Mouse (Mus musculus) hindbrain, embryonic 11.5 days (tissue): ENCODE data around the gene Ten1. TPM values are rescaled to one million over a fixed set of nuclear protein-coding genes. Genes with fewer than 3 reads are reported as not detected.

Experiments used
- ATAC-seq: fragments of 200-750 bp; cut with Nextera tagmentation; 2 replicates; pipeline ENCODE4 v1.8.0; 2017; ENCODE audit warnings: mild to moderate bottlenecking, moderate TSS enrichment, moderate library complexity; ENCODE audit not compliant: low FRiP score
- DNase-seq: peaks from one replicate; pipeline ENCODE4 v3.0.0-alpha.2; 2015; ENCODE audit warnings: low spot score
- H3K27ac ChIP-seq: fragments of 300-500 bp; sonication (generic); 2 replicates; pipeline ENCODE4 v1.5.1; 2014; ENCODE audit warnings: mild to moderate bottlenecking, low read depth, low read length
- H3K27me3 ChIP-seq: fragments of 300-500 bp; sonication (generic); 2 replicates; pipeline ENCODE4 v1.6.1; 2014; ENCODE audit warnings: mild to moderate bottlenecking, low read length, moderate library complexity, mixed read lengths; ENCODE audit not compliant: control insufficient read depth, insufficient read depth
- H3K36me3 ChIP-seq: fragments of 300-500 bp; sonication (generic); 2 replicates; pipeline ENCODE4 v1.6.1; 2014; ENCODE audit warnings: mild to moderate bottlenecking, low read length, moderate library complexity, mixed read lengths; ENCODE audit not compliant: control insufficient read depth, insufficient read depth
- H3K4me1 ChIP-seq: fragments of 300-500 bp; sonication (generic); replicated peaks from 2 replicates; pipeline ENCODE4 v1.6.1; 2014; ENCODE audit warnings: low read length, mixed read lengths; ENCODE audit not compliant: control insufficient read depth, insufficient read depth
- H3K4me2 ChIP-seq: fragments of 300-500 bp; sonication (generic); replicated peaks from 2 replicates; pipeline ENCODE4 v1.6.1; 2014; ENCODE audit warnings: mild to moderate bottlenecking, low read depth, low read length
- H3K4me3 ChIP-seq: fragments of 300-500 bp; sonication (generic); 2 replicates; pipeline ENCODE4 v1.5.1; 2014; ENCODE audit warnings: low read depth, low read length
- H3K9ac ChIP-seq: fragments of 300-500 bp; sonication (generic); 2 replicates; pipeline ENCODE4 v1.6.1; 2014; ENCODE audit warnings: low read depth, low read length
- H3K9me3 ChIP-seq: fragments of 300-500 bp; sonication (generic); 2 replicates; pipeline ENCODE4 v1.6.1; 2016; ENCODE audit warnings: low read length; ENCODE audit not compliant: control insufficient read depth
- WGBS: fragments of 180-500 bp; shearing (Covaris S2); extraction: QIAGEN DNeasy Blood & Tissue Kit; methylation state at CpG from one replicate; pipeline ENCODE4 v1.1.7; 2014; 5-methylcytosine and 5-hydroxymethylcytosine counted together
- polyA plus RNA-seq: library from polyadenylated mRNA; unstranded; fragments of >200 nt; fragmentation: Nextera tagmentation; extraction: Ambion mirVana; gene quantifications from 2 replicates; pipeline ENCODE4 v1.2.1, GENCODE M21; 2014

The Ten1 gene
- polyA plus RNA-seq, 1 experiment from 2014 or later, result 60.7 TPM

DNA sequence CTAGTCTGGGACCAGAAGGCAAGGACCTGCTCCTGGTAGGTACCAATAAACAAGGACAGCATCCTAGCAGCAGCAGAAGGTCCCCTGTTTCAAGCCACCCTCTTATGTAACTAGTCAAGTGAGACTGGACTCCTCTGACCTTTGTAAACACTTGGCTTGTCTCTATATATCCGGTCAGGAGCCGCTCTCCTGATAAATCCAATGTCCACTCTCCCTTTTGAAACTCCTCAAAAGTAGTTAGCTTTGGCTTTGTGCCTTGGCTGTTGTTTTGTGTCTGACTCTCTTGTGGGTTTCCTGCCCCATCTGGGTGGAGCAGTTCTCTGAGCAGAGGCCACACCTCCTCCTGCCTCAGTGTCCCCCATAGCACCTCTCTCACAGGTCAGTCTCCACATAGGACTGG lies 19.6 kb downstream of the Ten1 start:
- 89% methylated on average over 2 of the region's 2 CpGs for WGBS
- H3K4me2 ChIP-seq, result no peak overlapping the region
- 0 out of 2 replicates have a peak, but pooled peaks cover 2% of the 10 kb centered on the region for H3K4me1 ChIP-seq
- DNase-seq (no peak), ATAC-seq (no peak)
- 0 out of 2 replicates have a peak, but pooled peaks cover 4% of the 10 kb centered on the region for H3K9me3 ChIP-seq
- H3K27ac ChIP-seq, result no peak overlapping the region
- H3K9ac ChIP-seq, result no peak overlapping the region
- no peaks in the 10 kb centered on the region for H3K36me3 ChIP-seq
- H3K27me3 ChIP-seq, result peaks cover 27% of the 10 kb centered on the region
- no peak overlapping the region for H3K4me3 ChIP-seq

GRCm38 (mm10) chr11:116218737-116219400 lies 20.2 kb downstream of the Ten1 start:
- Histone ChIP-seq H3K4me2 (no peak overlapping the region), H3K4me1 (0 out of 2 replicates have a peak, but pooled peaks cover 2% of the 10 kb centered on the region), H3K36me3 (no peaks in the 10 kb centered on the region), H3K27me3 (peaks cover 33% of the 10 kb centered on the region), H3K4me3 (no peak overlapping the region), H3K27ac (no peak overlapping the region), H3K9me3 (0 out of 2 replicates have a peak, but pooled peaks cover 4% of the 10 kb centered on the region), H3K9ac (no peak overlapping the region)
- DNase-seq (peak; percentile 34), ATAC-seq (no peak)
- WGBS, result 72% methylated on average over 7 of the region's 7 CpGs

- no peak overlapping the region for H3K9ac ChIP-seq
- DNase-seq (peak; percentile 79), ATAC-seq (no peak)
- WGBS, result 15% methylated on average over 4 of the region's 4 CpGs
- peaks cover 38% of the 10 kb centered on the region for H3K27me3 ChIP-seq
- no peak overlapping the region for H3K4me3 ChIP-seq
- H3K4me1 ChIP-seq, result 0 out of 2 replicates have a peak, but pooled peaks cover 2% of the 10 kb centered on the region
- no peaks in the 10 kb centered on the region for H3K36me3 ChIP-seq
- H3K9me3 ChIP-seq, result 0 out of 2 replicates have a peak, but pooled peaks cover 4% of the 10 kb centered on the region
- H3K27ac ChIP-seq, result no peak overlapping the region
- no peak overlapping the region for H3K4me2 ChIP-seq
Observed at GRCm38 (mm10) chr11:116219885-116220284, 21.2 kb downstream of the Ten1 start.

DNA sequence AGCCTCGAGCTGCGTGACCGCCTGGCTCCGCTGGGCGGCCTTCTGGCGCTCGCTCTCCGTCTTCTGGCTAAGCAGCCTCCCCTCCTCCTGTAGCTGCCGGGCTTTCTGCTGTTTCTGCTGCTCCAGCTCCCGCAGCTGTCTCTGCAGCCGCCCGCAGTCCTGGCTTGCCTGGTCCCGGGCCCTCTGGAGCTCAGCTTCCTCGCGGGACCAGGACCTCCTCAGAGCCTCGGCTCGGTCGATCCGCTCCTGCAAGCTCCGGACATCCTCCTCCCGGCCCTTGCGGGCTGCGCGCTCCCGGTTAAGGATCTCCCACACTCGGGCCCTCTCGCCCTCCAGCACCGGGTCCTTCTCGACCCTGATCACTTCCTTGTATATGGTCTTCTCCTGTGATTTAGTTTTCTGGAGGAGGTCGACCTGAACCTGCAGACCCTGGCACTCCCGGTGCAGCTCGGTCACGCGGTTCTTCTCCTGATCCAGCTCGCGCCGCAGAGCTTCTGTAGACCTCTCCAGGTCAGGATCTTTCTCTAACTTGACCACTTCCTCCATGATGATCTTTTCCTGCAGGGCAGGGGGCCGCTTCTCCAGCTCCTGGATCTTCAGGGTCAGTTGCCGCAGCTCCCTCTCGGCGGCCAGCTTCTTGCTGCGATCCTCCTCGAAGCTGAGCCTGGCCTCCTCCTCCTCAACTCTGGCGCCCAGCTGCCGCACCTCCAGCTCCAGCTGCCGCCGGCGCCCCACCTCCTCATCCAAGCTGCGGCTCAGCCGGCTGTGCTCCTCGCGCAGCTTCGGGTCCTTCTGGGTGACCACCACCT lies 23.5 kb downstream of the Ten1 start:
- Histone ChIP-seq H3K27ac (no peak overlapping the region), H3K4me2 (peak overlapping the region; percentile 51), H3K4me1 (0 out of 2 replicates have a peak, but pooled peaks cover 2% of the 10 kb centered on the region), H3K27me3 (peaks cover 41% of the 10 kb centered on the region), H3K9ac (no peak overlapping the region), H3K9me3 (0 out of 2 replicates have a peak, but pooled peaks cover 4% of the 10 kb centered on the region), H3K4me3 (peak overlapping the region; percentile 29), H3K36me3 (no peaks in the 10 kb centered on the region)
- DNase-seq (peak; percentile 53), ATAC-seq (no peak)
- 12% methylated on average over 53 of the region's 53 CpGs for WGBS

- WGBS, result 16% methylated on average over 23 of the region's 23 CpGs
- Histone ChIP-seq H3K27me3 (peaks cover 41% of the 10 kb centered on the region), H3K4me1 (0 out of 2 replicates have a peak, but pooled peaks cover 2% of the 10 kb centered on the region), H3K4me3 (peak overlapping the region; percentile 29), H3K36me3 (no peaks in the 10 kb centered on the region), H3K9me3 (0 out of 2 replicates have a peak, but pooled peaks cover 4% of the 10 kb centered on the region), H3K4me2 (peak overlapping the region; percentile 51), H3K9ac (no peak overlapping the region), H3K27ac (no peak overlapping the region)
- no peak for ATAC-seq
- no peak for DNase-seq
Observed at GRCm38 (mm10) chr11:116222740-116223059, 24.0 kb downstream of the Ten1 start.

GRCm38 (mm10) chr11:116226414-116226813 lies 27.8 kb downstream of the Ten1 start:
- DNase-seq, result peak; percentile 88

GRCm38 (mm10) chr11:116228699-116229098 lies 30.0 kb downstream of the Ten1 start:
- 83% methylated on average over 4 of the region's 4 CpGs for WGBS
- H3K9ac ChIP-seq, result no peak overlapping the region
- DNase-seq (no peak), ATAC-seq (no peak)
- 0 out of 2 replicates have a peak, but pooled peaks cover 3% of the 10 kb centered on the region for H3K4me1 ChIP-seq
- H3K27me3 ChIP-seq, result peaks cover 14% of the 10 kb centered on the region
- H3K4me2 ChIP-seq, result no peak overlapping the region
- no peaks in the 10 kb centered on the region for H3K9me3 ChIP-seq
- H3K27ac ChIP-seq, result no peak overlapping the region
- H3K36me3 ChIP-seq, result no peaks in the 10 kb centered on the region
- H3K4me3 ChIP-seq, result no peak overlapping the region

More at GRCm38 (mm10) chr11:116226414-116226813, 27.8 kb downstream of the Ten1 start:
- Histone ChIP-seq H3K27me3 (peaks cover 32% of the 10 kb centered on the region), H3K9me3 (0 out of 2 replicates have a peak, but pooled peaks cover 4% of the 10 kb centered on the region), H3K4me1 (0 out of 2 replicates have a peak, but pooled peaks cover 3% of the 10 kb centered on the region), H3K36me3 (no peaks in the 10 kb centered on the region), H3K4me2 (no peak overlapping the region), H3K27ac (no peak overlapping the region), H3K4me3 (no peak overlapping the region), H3K9ac (no peak overlapping the region)
- 4% methylated on average over 2 of the region's 2 CpGs for WGBS
- ATAC-seq, result no peak

DNA sequence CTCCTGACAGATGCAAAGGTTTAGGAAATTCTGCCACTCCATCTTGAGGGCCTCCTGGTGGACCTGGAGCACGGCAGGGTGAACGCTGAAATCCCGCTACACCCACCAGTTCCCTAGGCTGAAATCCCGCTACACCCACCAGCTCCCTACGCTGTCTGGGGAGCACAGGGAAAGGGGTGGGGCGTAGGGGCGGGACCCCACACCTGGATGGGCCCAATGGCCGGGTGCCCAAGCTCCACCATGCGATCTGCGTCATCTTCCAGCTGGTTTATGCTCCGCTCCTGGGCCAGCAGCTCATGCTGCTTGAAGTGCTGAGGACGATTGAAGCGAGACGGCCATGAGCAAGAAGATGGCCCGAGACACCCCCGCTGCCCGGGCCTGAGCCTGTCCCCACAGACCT lies 33.8 kb downstream of the Ten1 start:
- H3K36me3 ChIP-seq, result no peaks in the 10 kb centered on the region
- H3K4me1 ChIP-seq, result 0 out of 2 replicates have a peak, but pooled peaks cover 3% of the 10 kb centered on the region
- no peak overlapping the region for H3K27ac ChIP-seq
- ATAC-seq, result no peak
- no peaks in the 10 kb centered on the region for H3K9me3 ChIP-seq
- H3K9ac ChIP-seq, result peak overlapping the region; percentile 7; the same call in 1 of the 2 replicates
- no peak overlapping the region for H3K4me3 ChIP-seq
- H3K4me2 ChIP-seq, result no peak overlapping the region
- DNase-seq, result no peak
- peaks cover 6% of the 10 kb centered on the region for H3K27me3 ChIP-seq
- 34% methylated on average over 17 of the region's 17 CpGs for WGBS
